Mouse (Mus musculus): ENCODE results near the gene Mydgf. TPM values are rescaled to one million over a fixed set of nuclear protein-coding genes. Genes with fewer than 3 reads are reported as not detected.

The Mydgf gene
- polyA plus RNA-seq (2014; fragmentation: Nextera tagmentation; extraction: Ambion mirVana): 94.7 and 96.3 TPM in 2 replicates

GRCm38 (mm10) chr17:56183658-56184103 lies at the start of gene Mydgf:
Gene Mydgf, minus strand, starts transcription at chr17:56183920.
- Histone ChIP-seq H3K4me1 (ENCODE audit: control insufficient read depth, insufficient read depth, low read length) (peaks cover 15% of the 10 kb centered on the region), H3K27ac (ENCODE audit: low read length) (peak within 1 kb of the TSS; percentile 69; the same call in 1 of the 2 replicates), H3K36me3 (ENCODE audit: control insufficient read depth, insufficient read depth, low read length) (peaks cover 45% of the 10 kb centered on the region), H3K4me3 (ENCODE audit: low read depth, low read length) (peak within 1 kb of the TSS; percentile 92), H3K9me3 (ENCODE audit: control insufficient read depth, low read depth, low read length) (no peaks in the 10 kb centered on the region), H3K4me2 (replicated peaks; ENCODE audit: low read depth, low read length) (peak within 1 kb of the TSS; percentile 83), H3K9ac (replicated peaks; ENCODE audit: low read depth, low read length) (peak within 1 kb of the TSS; percentile 63), H3K27me3 (ENCODE audit: control insufficient read depth, insufficient read depth, low read length) (no peaks in the 10 kb centered on the region)
- WGBS: under 1% methylated on average over 47 of the region's 47 CpGs
- peak; percentile 89 for ATAC-seq (ENCODE audit: insufficient number of reproducible peaks, insufficient read depth, low FRiP score, low read depth)

- ATAC-seq (ENCODE audit: insufficient number of reproducible peaks, insufficient read depth, low FRiP score, low read depth): no peak
- H3K4me2 ChIP-seq (replicated peaks; ENCODE audit: low read depth, low read length): no peak overlapping the region
- no peaks in the 10 kb centered on the region for H3K36me3 ChIP-seq (ENCODE audit: control insufficient read depth, insufficient read depth, low read length)
- no peaks in the 10 kb centered on the region for H3K9me3 ChIP-seq (ENCODE audit: control insufficient read depth, low read depth, low read length)
- WGBS: 59% methylated on average over 8 of the region's 8 CpGs
- no peak overlapping the region for H3K4me3 ChIP-seq (ENCODE audit: low read depth, low read length)
- no peaks in the 10 kb centered on the region for H3K4me1 ChIP-seq (ENCODE audit: control insufficient read depth, insufficient read depth, low read length)
- no peak overlapping the region for H3K27ac ChIP-seq (ENCODE audit: low read length)
- H3K27me3 ChIP-seq (ENCODE audit: control insufficient read depth, insufficient read depth, low read length): no peaks in the 10 kb centered on the region
- H3K9ac ChIP-seq (replicated peaks; ENCODE audit: low read depth, low read length): no peak overlapping the region
Measured at GRCm38 (mm10) chr17:56233389-56233788, 49.7 kb upstream of the Mydgf start.

GRCm38 (mm10) chr17:56229943-56230342 lies 46.2 kb upstream of the Mydgf start:
- ATAC-seq (ENCODE audit: insufficient number of reproducible peaks, insufficient read depth, low FRiP score, low read depth): no peak
- WGBS: 63% methylated on average over 10 of the region's 10 CpGs

GRCm38 (mm10) chr17:56226566-56226965 lies 42.8 kb upstream of the Mydgf start:
- H3K9me3 ChIP-seq (ENCODE audit: control insufficient read depth, low read depth, low read length): no peaks in the 10 kb centered on the region
- no peak overlapping the region for H3K4me2 ChIP-seq (replicated peaks; ENCODE audit: low read depth, low read length)
- H3K9ac ChIP-seq (replicated peaks; ENCODE audit: low read depth, low read length): no peak overlapping the region
- H3K4me3 ChIP-seq (ENCODE audit: low read depth, low read length): no peak overlapping the region
- H3K4me1 ChIP-seq (ENCODE audit: control insufficient read depth, insufficient read depth, low read length): no peaks in the 10 kb centered on the region
- no peaks in the 10 kb centered on the region for H3K36me3 ChIP-seq (ENCODE audit: control insufficient read depth, insufficient read depth, low read length)
- ATAC-seq (ENCODE audit: insufficient number of reproducible peaks, insufficient read depth, low FRiP score, low read depth): no peak
- no peaks in the 10 kb centered on the region for H3K27me3 ChIP-seq (ENCODE audit: control insufficient read depth, insufficient read depth, low read length)
- WGBS: 74% methylated on average over 3 of the region's 3 CpGs
- no peak overlapping the region for H3K27ac ChIP-seq (ENCODE audit: low read length)

More at GRCm38 (mm10) chr17:56229943-56230342, 46.2 kb upstream of the Mydgf start:
- H3K27me3 ChIP-seq (ENCODE audit: control insufficient read depth, insufficient read depth, low read length): no peaks in the 10 kb centered on the region
- H3K36me3 ChIP-seq (ENCODE audit: control insufficient read depth, insufficient read depth, low read length): no peaks in the 10 kb centered on the region
- H3K27ac ChIP-seq (ENCODE audit: low read length): no peak overlapping the region
- no peak overlapping the region for H3K4me2 ChIP-seq (replicated peaks; ENCODE audit: low read depth, low read length)
- H3K9me3 ChIP-seq (ENCODE audit: control insufficient read depth, low read depth, low read length): no peaks in the 10 kb centered on the region
- H3K9ac ChIP-seq (replicated peaks; ENCODE audit: low read depth, low read length): no peak overlapping the region
- no peak overlapping the region for H3K4me3 ChIP-seq (ENCODE audit: low read depth, low read length)
- H3K4me1 ChIP-seq (ENCODE audit: control insufficient read depth, insufficient read depth, low read length): no peaks in the 10 kb centered on the region

GRCm38 (mm10) chr17:56224916-56225315 lies 41.2 kb upstream of the Mydgf start:
- no peak overlapping the region for H3K9ac ChIP-seq (replicated peaks; ENCODE audit: low read depth, low read length)
- no peak overlapping the region for H3K4me2 ChIP-seq (replicated peaks; ENCODE audit: low read depth, low read length)
- no peaks in the 10 kb centered on the region for H3K9me3 ChIP-seq (ENCODE audit: control insufficient read depth, low read depth, low read length)
- no peaks in the 10 kb centered on the region for H3K36me3 ChIP-seq (ENCODE audit: control insufficient read depth, insufficient read depth, low read length)
- H3K4me1 ChIP-seq (ENCODE audit: control insufficient read depth, insufficient read depth, low read length): no peaks in the 10 kb centered on the region
- ATAC-seq (ENCODE audit: insufficient number of reproducible peaks, insufficient read depth, low FRiP score, low read depth): no peak
- H3K4me3 ChIP-seq (ENCODE audit: low read depth, low read length): no peak overlapping the region
- WGBS: 17% methylated on average over 1 of the region's 1 CpGs
- no peak overlapping the region for H3K27ac ChIP-seq (ENCODE audit: low read length)
- no peaks in the 10 kb centered on the region for H3K27me3 ChIP-seq (ENCODE audit: control insufficient read depth, insufficient read depth, low read length)

- H3K9me3 ChIP-seq (ENCODE audit: control insufficient read depth, low read depth, low read length): no peaks in the 10 kb centered on the region
- no peak overlapping the region for H3K9ac ChIP-seq (replicated peaks; ENCODE audit: low read depth, low read length)
- ATAC-seq (ENCODE audit: insufficient number of reproducible peaks, insufficient read depth, low FRiP score, low read depth): no peak
- H3K4me3 ChIP-seq (ENCODE audit: low read depth, low read length): no peak overlapping the region
- no peaks in the 10 kb centered on the region for H3K27me3 ChIP-seq (ENCODE audit: control insufficient read depth, insufficient read depth, low read length)
- H3K4me2 ChIP-seq (replicated peaks; ENCODE audit: low read depth, low read length): no peak overlapping the region
- no peak overlapping the region; the same call in 1 of the 2 replicates for H3K27ac ChIP-seq (ENCODE audit: low read length)
- no peaks in the 10 kb centered on the region for H3K36me3 ChIP-seq (ENCODE audit: control insufficient read depth, insufficient read depth, low read length)
- 58% methylated on average over 3 of the region's 3 CpGs for WGBS
- H3K4me1 ChIP-seq (ENCODE audit: control insufficient read depth, insufficient read depth, low read length): peaks cover 11% of the 10 kb centered on the region
Measured at GRCm38 (mm10) chr17:56219805-56220204, 36.1 kb upstream of the Mydgf start.

GRCm38 (mm10) chr17:56219251-56219650 lies 35.5 kb upstream of the Mydgf start:
- H3K9me3 ChIP-seq (ENCODE audit: control insufficient read depth, low read depth, low read length): no peaks in the 10 kb centered on the region
- H3K4me3 ChIP-seq (ENCODE audit: low read depth, low read length): peak overlapping the region; percentile 82
- H3K4me2 ChIP-seq (replicated peaks; ENCODE audit: low read depth, low read length): peak overlapping the region; percentile 51
- H3K4me1 ChIP-seq (ENCODE audit: control insufficient read depth, insufficient read depth, low read length): peaks cover 11% of the 10 kb centered on the region
- H3K27ac ChIP-seq (ENCODE audit: low read length): peak overlapping the region; percentile 66
- no peaks in the 10 kb centered on the region for H3K27me3 ChIP-seq (ENCODE audit: control insufficient read depth, insufficient read depth, low read length)
- peak overlapping the region; percentile 87 for H3K9ac ChIP-seq (replicated peaks; ENCODE audit: low read depth, low read length)
- WGBS: 40% methylated on average over 12 of the region's 12 CpGs
- 0 out of 2 replicates have a peak, but pooled peaks cover 2% of the 10 kb centered on the region for H3K36me3 ChIP-seq (ENCODE audit: control insufficient read depth, insufficient read depth, low read length)
- no peak for ATAC-seq (ENCODE audit: insufficient number of reproducible peaks, insufficient read depth, low FRiP score, low read depth)

- H3K4me2 ChIP-seq (replicated peaks; ENCODE audit: low read depth, low read length): peak within 1 kb of the TSS; percentile 92
- H3K27me3 ChIP-seq (ENCODE audit: control insufficient read depth, insufficient read depth, low read length): no peaks in the 10 kb centered on the region
- H3K27ac ChIP-seq (ENCODE audit: low read length): peak within 1 kb of the TSS; percentile 73
- H3K4me3 ChIP-seq (ENCODE audit: low read depth, low read length): peak within 1 kb of the TSS; percentile 82
- peak within 1 kb of the TSS; percentile 87 for H3K9ac ChIP-seq (replicated peaks; ENCODE audit: low read depth, low read length)
- H3K36me3 ChIP-seq (ENCODE audit: control insufficient read depth, insufficient read depth, low read length): 0 out of 2 replicates have a peak, but pooled peaks cover 2% of the 10 kb centered on the region
- WGBS: under 1% methylated on average over 76 of the region's 78 CpGs
- ATAC-seq (ENCODE audit: insufficient number of reproducible peaks, insufficient read depth, low FRiP score, low read depth): peak; percentile 99
- peaks cover 11% of the 10 kb centered on the region for H3K4me1 ChIP-seq (ENCODE audit: control insufficient read depth, insufficient read depth, low read length)
- no peaks in the 10 kb centered on the region for H3K9me3 ChIP-seq (ENCODE audit: control insufficient read depth, low read depth, low read length)
Measured at GRCm38 (mm10) chr17:56218377-56219191, 34.9 kb upstream of the Mydgf start, which contains the start of gene Dpp9. Gene Dpp9, minus strand, starts transcription at chr17:56218905.

All from stomach, embryonic 14.5 days (tissue).